Mouse (Mus musculus) frontal cortex, postnatal 25 days (tissue): ENCODE data around the gene Dnttip2.
A peak's percentile ranks its signal among the peaks of the same experiment; 100 is the strongest.

Experiments used
- DNase-seq, 2 experiments: peaks; one replicate each; pipeline ENCODE4 v3.0.0; 2022; ENCODE audit warnings: low spot score in 2 of 2

Gene Dnttip2

GRCm38 (mm10) chr3:122290696-122291095, 16.5 kb downstream of the Dnttip2 start:
- DNase-seq: no peak

DNA sequence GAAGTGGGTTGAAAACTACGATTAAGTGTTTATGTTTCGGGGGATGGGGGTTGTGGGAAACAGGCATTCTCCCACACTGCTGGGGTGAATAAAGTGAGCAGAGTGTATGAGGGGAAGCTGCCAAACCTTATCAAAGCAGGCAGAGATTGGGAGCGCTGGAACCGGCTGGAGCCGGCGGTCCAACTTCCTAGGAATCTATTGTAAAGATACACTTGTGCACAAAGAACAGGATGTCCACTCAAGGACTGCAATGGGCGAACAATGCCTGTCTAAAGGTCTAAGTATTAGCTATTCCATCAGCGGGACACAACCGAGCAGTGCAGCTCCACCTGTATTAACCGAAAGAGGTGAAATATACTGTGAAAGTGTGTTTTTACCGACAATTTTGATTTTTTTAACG, 17.6 kb downstream of the Dnttip2 start:
- no peak for DNase-seq

- DNase-seq: peak; percentile 90 to 94
These were observed 18.4 kb downstream of the Dnttip2 start for GRCm38 (mm10) chr3:122292300-122293222.

- peak in 1 of 2 experiments; percentile 52 for DNase-seq
These were observed 19.2 kb downstream of the Dnttip2 start for GRCm38 (mm10) chr3:122293223-122293953.

DNA sequence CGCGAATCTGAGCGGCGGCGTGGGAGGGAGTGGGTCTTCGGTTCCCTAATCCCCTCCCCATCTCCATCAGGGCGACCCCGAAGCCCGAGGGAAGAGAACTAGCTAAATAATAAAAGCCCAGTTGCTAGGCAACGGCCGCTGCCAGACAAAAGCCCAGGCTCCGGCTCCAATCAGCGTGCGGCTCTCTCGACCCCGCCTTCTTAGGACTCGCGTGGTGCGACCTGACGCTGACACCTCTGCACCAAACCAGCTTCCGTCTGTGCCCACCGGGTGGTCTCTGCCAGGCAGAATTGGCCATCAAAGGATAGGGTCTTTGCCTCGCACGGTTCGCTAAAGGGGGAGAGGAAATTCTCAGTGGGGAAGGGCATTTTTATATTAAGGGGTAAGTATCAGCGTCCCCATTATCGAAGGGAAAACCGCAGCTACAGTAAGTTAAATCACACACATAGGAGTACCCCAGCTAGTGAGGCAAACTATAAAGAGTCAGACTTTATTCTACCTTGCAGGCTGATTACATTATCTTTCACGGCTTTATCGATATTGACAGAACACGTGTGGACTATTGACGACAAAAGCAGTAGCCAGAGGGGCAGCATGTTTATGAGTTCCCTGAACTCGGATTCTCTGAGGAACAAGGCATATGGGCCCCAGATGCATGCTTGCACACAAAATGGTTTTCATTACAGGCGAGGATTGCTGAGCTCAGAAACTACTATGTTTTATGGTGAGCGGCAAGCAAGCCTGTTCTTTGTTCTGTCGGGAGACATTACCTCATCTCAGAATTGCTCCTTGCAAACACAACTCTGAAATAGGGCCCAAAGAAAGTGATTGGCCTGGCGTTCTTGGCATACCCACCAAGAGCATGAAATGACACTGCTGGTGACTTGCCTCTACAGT, 20.0 kb downstream of the Dnttip2 start, which contains the start of gene Bcar3:
Gene Bcar3, plus strand, starts transcription at position 183 of the 897 bp plus-strand sequence.
- peak; percentile 88 to 89 for DNase-seq

DNA sequence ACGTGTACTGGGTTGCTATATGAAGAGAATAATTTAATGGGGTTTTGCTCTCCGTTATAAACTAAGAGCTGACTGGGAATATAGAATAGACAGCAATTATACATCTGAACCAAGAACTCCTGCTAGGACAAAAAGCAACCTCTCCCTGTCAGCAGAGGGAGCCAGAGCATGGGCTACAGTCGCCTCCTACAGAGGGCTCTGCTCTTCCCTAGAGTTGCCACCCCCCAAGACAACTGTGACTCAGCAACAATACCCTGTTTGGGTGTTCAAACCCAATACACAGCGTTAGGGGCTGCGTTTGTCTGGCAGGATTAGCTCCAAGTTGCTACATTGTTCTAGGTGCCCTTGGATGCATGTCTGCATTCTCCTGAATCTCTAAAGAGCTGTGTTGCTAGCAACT, 21.3 kb downstream of the Dnttip2 start:
- DNase-seq: no peak

- DNase-seq: no peak
These were observed 22.8 kb downstream of the Dnttip2 start for GRCm38 (mm10) chr3:122296979-122297378.

DNA sequence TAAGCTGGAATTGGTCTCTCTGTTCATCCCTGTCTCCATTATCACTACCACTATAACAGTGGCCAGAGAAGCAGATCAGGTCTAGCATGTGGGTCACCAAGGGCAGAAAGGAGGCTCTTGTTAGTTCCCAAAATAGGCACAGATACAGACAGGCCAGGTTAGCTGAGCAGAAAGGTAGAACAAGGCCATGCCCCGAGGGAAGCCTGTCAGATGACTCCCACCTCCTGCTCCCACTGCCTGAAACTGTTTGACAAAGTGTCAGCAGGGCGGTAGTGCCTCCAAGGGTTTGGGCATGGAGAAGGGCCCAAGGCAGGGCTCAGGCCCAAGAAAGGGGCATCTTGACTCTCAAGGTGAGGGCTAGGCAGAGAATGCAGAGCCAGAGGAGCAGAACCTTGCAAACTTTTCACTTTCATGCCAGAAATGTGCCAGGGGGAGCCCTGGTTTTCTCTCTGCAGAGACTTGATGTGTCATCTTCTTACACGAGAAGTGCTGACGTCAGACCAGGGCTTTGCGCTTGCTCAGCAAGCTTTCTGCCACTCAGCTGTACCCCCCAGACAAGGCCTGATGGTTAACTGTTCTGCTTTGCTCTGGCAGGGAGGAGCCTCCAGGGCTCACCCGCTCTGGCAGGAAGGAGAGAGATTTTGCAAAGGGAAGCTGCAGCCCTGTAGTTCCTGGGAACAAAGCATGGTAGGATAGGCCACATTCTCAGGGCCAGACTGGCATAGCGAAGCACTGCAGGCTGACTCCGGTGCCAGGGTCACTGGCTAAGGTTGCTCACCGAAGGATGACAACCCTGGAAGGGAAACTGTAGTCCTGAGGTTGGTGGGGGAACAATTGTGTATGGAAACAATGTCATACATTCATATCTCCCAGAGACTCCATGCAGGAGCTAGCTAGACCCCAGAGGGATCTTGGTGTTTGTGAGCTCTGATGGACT, 27.1 kb downstream of the Dnttip2 start:
- peak; percentile 49 for DNase-seq

DNA sequence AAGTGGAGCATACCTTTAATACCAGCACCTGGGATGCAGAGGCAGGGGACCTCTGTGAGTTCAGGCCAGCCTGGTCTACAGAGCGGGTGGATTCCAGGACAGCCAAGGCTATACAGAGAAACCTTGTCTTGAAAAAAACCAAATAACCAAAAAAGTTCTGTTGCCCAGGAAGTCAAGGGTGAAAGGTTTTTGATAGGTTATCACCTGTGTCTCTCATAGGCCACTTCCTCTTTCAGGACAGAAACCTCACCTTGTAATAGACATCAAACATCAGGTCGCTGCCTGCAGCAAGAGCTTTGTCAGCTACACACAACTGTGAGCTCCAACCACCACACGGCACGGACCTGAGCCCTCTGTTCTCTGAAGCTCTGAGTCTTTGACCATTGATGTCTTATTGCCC, 30.4 kb downstream of the Dnttip2 start:
- DNase-seq: no peak

GRCm38 (mm10) chr3:122307894-122308671, 33.9 kb downstream of the Dnttip2 start:
- no peak for DNase-seq

DNA sequence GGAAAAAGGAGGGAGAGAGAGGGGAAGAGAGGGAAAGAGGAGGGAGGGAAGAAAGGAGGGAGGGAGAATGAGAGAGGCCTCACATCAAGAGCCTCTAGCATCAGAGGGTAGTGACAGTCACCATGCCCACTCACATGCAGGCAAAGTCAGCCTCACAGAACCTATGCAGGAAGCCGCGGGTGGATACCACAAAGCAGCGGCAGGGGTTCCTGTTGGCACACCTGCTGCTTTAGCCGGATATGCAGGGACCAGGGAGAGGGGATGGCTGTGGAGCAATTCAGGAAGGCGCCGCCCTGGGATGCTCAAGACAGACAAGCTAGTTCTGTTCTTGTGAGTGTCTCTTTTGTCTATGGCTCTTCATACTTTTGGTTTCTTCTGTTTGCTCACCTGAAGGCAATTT, 34.8 kb downstream of the Dnttip2 start:
- no peak for DNase-seq

- DNase-seq: peak; percentile 86 to 93
These were observed 37.9 kb downstream of the Dnttip2 start for GRCm38 (mm10) chr3:122312078-122312477.

GRCm38 (mm10) chr3:122312936-122313629, 38.9 kb downstream of the Dnttip2 start:
- DNase-seq: no peak

- DNase-seq: no peak
These were observed 39.7 kb downstream of the Dnttip2 start for GRCm38 (mm10) chr3:122313936-122314335.

DNA sequence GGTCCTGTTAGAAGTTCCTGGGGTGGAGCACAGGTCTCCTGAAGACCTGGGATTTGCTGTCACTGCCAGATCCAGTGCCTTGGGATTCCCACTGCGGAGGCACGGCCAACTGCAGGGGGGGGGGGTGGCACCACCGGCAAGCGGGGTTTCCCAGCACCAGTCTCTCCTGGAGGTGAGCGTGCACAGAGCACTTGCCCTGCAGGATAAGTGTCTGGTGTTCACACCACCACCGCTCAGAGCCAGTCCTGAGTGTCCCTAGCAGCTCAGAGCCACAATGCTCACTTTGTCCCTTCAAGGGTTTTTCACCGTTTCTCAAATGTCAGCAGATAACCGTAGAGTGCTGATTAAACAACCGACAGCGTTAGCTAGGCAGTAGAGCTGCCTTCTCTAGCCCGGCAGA, 42.4 kb downstream of the Dnttip2 start:
- no peak for DNase-seq

DNA sequence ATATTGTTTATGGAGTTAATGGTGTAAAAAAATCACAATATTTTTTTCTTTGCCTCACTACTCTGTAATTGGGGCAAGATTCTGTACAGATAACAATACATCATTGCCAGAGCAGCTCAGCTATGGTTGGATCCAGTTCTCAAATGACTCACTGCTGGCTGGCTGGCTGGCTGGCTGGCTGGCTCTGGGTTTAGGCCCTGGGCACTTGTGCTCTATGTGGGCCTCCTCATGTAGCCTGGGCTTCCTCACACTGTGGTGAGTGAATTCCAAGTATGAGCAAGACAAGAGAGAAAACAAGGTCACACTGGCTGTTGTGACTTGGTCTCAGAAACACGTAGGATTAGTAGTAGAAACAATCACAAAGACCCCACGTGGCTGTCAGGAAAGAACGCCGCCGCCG, 43.2 kb downstream of the Dnttip2 start:
- DNase-seq: no peak

DNA sequence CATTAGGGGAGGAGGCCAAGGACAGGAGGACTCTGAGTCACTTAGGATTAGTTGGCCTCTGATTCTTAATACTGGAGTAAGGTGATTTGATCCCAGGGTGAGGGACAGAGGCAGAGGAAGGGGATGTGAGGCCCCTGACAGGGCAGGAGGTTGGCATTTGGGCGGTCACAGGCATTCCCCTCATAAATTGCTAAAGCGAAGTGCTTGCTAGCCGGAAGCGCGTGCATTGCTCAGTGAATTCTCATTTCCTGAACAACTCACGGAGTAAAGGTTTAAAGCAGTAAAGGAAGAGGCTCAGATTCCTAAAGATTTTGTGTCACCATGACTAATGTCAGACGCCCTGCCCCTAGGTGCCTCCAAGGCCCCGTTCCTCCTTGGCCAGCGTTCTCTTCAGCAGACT, 48.0 kb downstream of the Dnttip2 start:
- DNase-seq: no peak

- DNase-seq: no peak
These were observed 49.7 kb downstream of the Dnttip2 start for GRCm38 (mm10) chr3:122323841-122324240.

GRCm38 (mm10) chr3:122324528-122324927, 50.3 kb downstream of the Dnttip2 start:
- DNase-seq: no peak
